Mouse (Mus musculus) liver, embryonic 14.5 days (tissue): ENCODE results near the gene Atg4d. TPM values are rescaled to one million over a fixed set of nuclear protein-coding genes. Genes with fewer than 3 reads are reported as not detected.
A peak's percentile ranks its signal among the peaks of the same experiment; 100 is the strongest.
"Not testable (repeated sequence)": the region's sequence is repeated elsewhere in the genome, so short reads cannot be mapped to it uniquely, and the experiment has no call there.

ENCODE experiments used
- ATAC-seq: fragments of 200-750 bp; cut with Nextera tagmentation; 2 replicates; pipeline ENCODE4 v1.8.0; 2017; ENCODE audit warnings: moderate number of reproducible peaks, mild to moderate bottlenecking, moderate library complexity; ENCODE audit not compliant: insufficient read depth
- DNase-seq, 3 experiments: peaks; one replicate each; pipeline ENCODE4 v3.0.0-alpha.2; 2012 to 2013; ENCODE audit warnings: low read depth in 3 of 3, low spot score in 3 of 3
- H3K27ac ChIP-seq: fragments of 300-500 bp; sonication (generic); 2 replicates; pipeline ENCODE4 v1.5.1; 2014; ENCODE audit warnings: moderate library complexity, mild to moderate bottlenecking, control low read depth, inconsistent platforms
- H3K27me3 ChIP-seq: fragments of 300-500 bp; sonication (generic); 2 replicates; pipeline ENCODE4 v1.6.1; 2014; ENCODE audit warnings: mild to moderate bottlenecking, low read length, moderate library complexity; ENCODE audit not compliant: control insufficient read depth, insufficient read depth
- H3K36me3 ChIP-seq: fragments of 300-500 bp; sonication (generic); replicated peaks from 2 replicates; pipeline ENCODE4 v1.6.1; 2014; ENCODE audit warnings: low read depth; ENCODE audit not compliant: control insufficient read depth, insufficient read depth
- H3K4me1 ChIP-seq, 2 experiments: fragments of 200-500 bp in 1 of 2; fragments of 300-500 bp in 1 of 2; sonication (generic) in 1 of 2; replicated peaks; 2 replicates each; pipeline ENCODE4 v1.6.1; 2012 to 2014; ENCODE audit warnings: antibody characterized with exemption in 1 of 2, inconsistent platforms in 1 of 2, low read length in 1 of 2; ENCODE audit not compliant: control insufficient read depth in 2 of 2, insufficient read depth in 2 of 2
- H3K4me2 ChIP-seq: fragments of 300-500 bp; sonication (generic); 2 replicates; pipeline ENCODE4 v1.6.1; 2014; ENCODE audit warnings: low read depth, mild to moderate bottlenecking, control low read depth, moderate library complexity
- H3K4me3 ChIP-seq, 2 experiments: fragments of 200-500 bp in 1 of 2; fragments of 300-500 bp in 1 of 2; sonication (generic) in 1 of 2; 2 replicates each; pipeline ENCODE4 v1.5.1; 2012 to 2014; ENCODE audit warnings: low read depth in 2 of 2, low read length in 2 of 2, mild to moderate bottlenecking in 2 of 2, control low read depth in 1 of 2, inconsistent platforms in 1 of 2, moderate library complexity in 1 of 2; ENCODE audit not compliant: insufficient read depth in 1 of 2
- H3K9ac ChIP-seq: fragments of 300-500 bp; sonication (generic); replicated peaks from 2 replicates; pipeline ENCODE4 v1.6.1; 2014; ENCODE audit warnings: mild to moderate bottlenecking, control low read depth, moderate library complexity
- H3K9me3 ChIP-seq: fragments of 300-500 bp; sonication (generic); 2 replicates; pipeline ENCODE4 v1.6.1; 2016; ENCODE audit warnings: low read length, mixed read lengths; ENCODE audit not compliant: control insufficient read depth
- CTCF ChIP-seq: IDR thresholded peaks from 2 replicates; pipeline ENCODE4 v1.5.1; 2016; ENCODE audit warnings: antibody characterized with exemption, low read depth, control low read depth
- EP300 ChIP-seq: IDR thresholded peaks from 2 replicates; pipeline ENCODE4 v1.6.1; 2016; ENCODE audit warnings: antibody characterized with exemption, low read depth
- WGBS: fragments of 180-500 bp; shearing (Covaris S2); extraction: QIAGEN DNeasy Blood & Tissue Kit; methylation state at CpG from one replicate; pipeline ENCODE4 v1.1.7; 2014; ENCODE audit not compliant: insufficient replicate concordance; 5-methylcytosine and 5-hydroxymethylcytosine counted together
- polyA plus RNA-seq, 2 experiments: library from polyadenylated mRNA; depleted of rRNA in 1 of 2; stranded (reverse) in 1 of 2; unstranded in 1 of 2; fragments of >200 nt; fragmentation: Nextera tagmentation in 1 of 2; extraction: Ambion mirVana in 1 of 2; gene quantifications; 2 replicates each; pipeline versions ENCODE4 v1.2.1 to v1.2.3; 2012 to 2014

Gene Atg4d
- polyA plus RNA-seq, 2 experiments = 38.9 to 69.3 TPM

GRCm38 (mm10) chr9:21320619-21321512 is 55.8 kb downstream of the Atg4d start, which contains the start of gene Slc44a2:
TSS of gene Slc44a2 (plus strand) at chr9:21320698.
- peak; percentile 65 to 70 (median 69) for DNase-seq
- H3K4me2 ChIP-seq = peak within 1 kb of the TSS; percentile 71
- peak within 1 kb of the TSS; percentile 52 for H3K9ac ChIP-seq
- peak within 1 kb of the TSS; percentile 60 to 78 for H3K4me3 ChIP-seq
- peak within 1 kb of the TSS; percentile 2 for H3K27ac ChIP-seq
- H3K36me3 ChIP-seq = no peaks in the 10 kb centered on the region
- TF ChIP-seq EP300 (no peak), CTCF (no peak)
- no peaks in the 10 kb centered on the region for H3K27me3 ChIP-seq
- ATAC-seq = peak; percentile 86
- no peaks in the 10 kb centered on the region for H3K9me3 ChIP-seq
- WGBS = under 1% methylated on average over 52 of the region's 52 CpGs
- H3K4me1 ChIP-seq = peaks cover 14 to 23% of the 10 kb centered on the region in 2 experiments

- DNase-seq (peak in 2 of 3 experiments; percentile 42 to 49), ATAC-seq (peak; percentile 67)
- WGBS = 4% methylated on average over 6 of the region's 6 CpGs
- Histone ChIP-seq H3K9me3 (no peaks in the 10 kb centered on the region), H3K9ac (peak overlapping the region; percentile 52; the same call in 1 of the 2 replicates), H3K27me3 (no peaks in the 10 kb centered on the region), H3K4me1 (peaks cover 14 to 23% of the 10 kb centered on the region in 2 experiments), H3K4me2 (peak overlapping the region; percentile 71), H3K36me3 (no peaks in the 10 kb centered on the region), H3K27ac (peak overlapping the region; percentile 2), H3K4me3 (peak overlapping the region; percentile 60 to 78)
- no peak for TF ChIP-seq CTCF
- TF ChIP-seq EP300 = no peak
Observed at GRCm38 (mm10) chr9:21321513-21321835, 56.4 kb downstream of the Atg4d start.

DNA sequence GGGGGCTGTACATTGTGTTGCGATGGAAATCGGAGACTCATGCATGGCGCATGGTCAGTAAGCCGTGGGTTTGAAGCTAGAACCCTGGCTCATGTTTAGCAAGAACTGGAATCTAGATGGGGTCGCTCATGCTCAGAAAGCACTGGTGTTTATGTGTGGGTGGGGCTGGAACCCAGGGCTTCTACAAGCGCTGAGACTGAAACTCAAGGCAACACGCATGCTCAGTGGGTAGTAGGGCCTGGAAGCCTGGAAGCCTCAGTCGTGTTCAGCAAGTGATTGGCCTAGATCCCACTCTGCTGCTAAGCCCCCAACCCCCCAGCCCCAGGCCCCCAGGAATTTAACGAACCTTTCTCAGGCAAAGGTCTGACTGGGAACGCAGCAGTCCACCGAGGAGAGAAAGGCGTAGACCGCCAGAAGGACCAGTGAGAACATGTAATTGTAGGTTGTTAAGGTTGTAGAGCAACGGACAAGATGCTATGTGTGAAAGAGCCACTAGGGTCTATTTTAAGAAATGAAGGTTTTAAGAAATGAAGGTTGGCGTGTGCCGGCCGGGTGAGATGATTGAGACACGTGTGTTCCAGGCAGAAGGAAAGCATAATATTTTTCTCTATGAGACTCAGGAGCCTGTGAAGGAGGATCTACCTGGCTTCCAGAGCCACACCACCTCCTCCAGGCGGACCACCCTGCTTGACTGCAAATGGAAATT is 57.3 kb downstream of the Atg4d start:
- TF ChIP-seq EP300 = no peak
- no peak for TF ChIP-seq CTCF
- Histone ChIP-seq H3K27ac (no peak overlapping the region), H3K9ac (no peak overlapping the region), H3K9me3 (no peaks in the 10 kb centered on the region), H3K27me3 (no peaks in the 10 kb centered on the region), H3K36me3 (no peaks in the 10 kb centered on the region), H3K4me3 (peak overlapping the region in 1 of 2 experiments; percentile 25; a peak in 2 of 4 replicates), H3K4me2 (peak overlapping the region; percentile 71), H3K4me1 (peaks cover 14 to 23% of the 10 kb centered on the region in 2 experiments)
- DNase-seq (no peak), ATAC-seq (no peak)
- 61% methylated on average over 19 of the region's 19 CpGs for WGBS

GRCm38 (mm10) chr9:21322917-21323297 is 57.8 kb downstream of the Atg4d start:
- H3K9me3 ChIP-seq, DNase-seq, H3K27me3 ChIP-seq, H3K4me2 ChIP-seq, H3K4me3 ChIP-seq, ATAC-seq, H3K9ac ChIP-seq, H3K36me3 ChIP-seq, H3K27ac ChIP-seq: not testable (repeated sequence)
- 72% methylated on average over 7 of the region's 8 CpGs for WGBS
- peaks cover 14 to 23% of the 10 kb centered on the region in 2 experiments for H3K4me1 ChIP-seq

DNA sequence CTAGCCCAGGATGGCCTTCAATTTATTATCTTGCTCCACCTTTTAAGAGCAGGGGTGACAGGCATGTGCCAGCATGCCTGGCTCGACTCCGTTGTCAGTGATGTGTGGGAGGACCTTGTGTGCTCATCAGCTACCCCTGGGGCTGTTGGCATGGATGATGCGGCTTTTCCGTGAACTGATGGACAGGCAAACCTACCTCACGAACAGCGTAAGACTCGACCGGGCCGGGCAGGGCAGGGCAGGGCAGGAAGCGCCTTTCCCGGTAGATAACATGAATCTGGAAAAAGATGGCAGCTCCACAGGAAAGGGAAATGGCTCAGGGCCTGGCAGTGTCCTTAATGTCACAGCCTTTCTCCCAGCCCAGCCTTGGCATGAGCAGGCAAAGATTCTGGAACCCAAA is 59.2 kb downstream of the Atg4d start:
- no peak overlapping the region for H3K27ac ChIP-seq
- H3K4me2 ChIP-seq = no peak overlapping the region
- 43% methylated on average over 11 of the region's 11 CpGs for WGBS
- no peaks in the 10 kb centered on the region for H3K36me3 ChIP-seq
- ATAC-seq = no peak
- no peaks in the 10 kb centered on the region for H3K27me3 ChIP-seq
- DNase-seq = no peak
- no peak overlapping the region for H3K4me3 ChIP-seq
- peaks cover 14 to 16% of the 10 kb centered on the region in 2 experiments for H3K4me1 ChIP-seq
- no peak overlapping the region for H3K9ac ChIP-seq
- H3K9me3 ChIP-seq = no peaks in the 10 kb centered on the region
- TF ChIP-seq EP300 = no peak
- no peak for TF ChIP-seq CTCF

Other genes with a start within 250 kb of the Atg4d start
- 5.4 and 6.9 TPM in 2 replicates for gene Icam1, start 249.3 kb upstream of the Atg4d start, polyA plus RNA-seq (2012; rRNA removed)
- 7.9 and 9.1 TPM in 2 replicates for gene Icam1, start 249.3 kb upstream of the Atg4d start, polyA plus RNA-seq (2014; fragmentation: Nextera tagmentation; extraction: Ambion mirVana)
- 61.8 and 64.1 TPM in 2 replicates for gene Icam4, start 235.9 kb upstream of the Atg4d start, polyA plus RNA-seq (2012; rRNA removed)
- 204 and 223 TPM in 2 replicates for gene Icam4, start 235.9 kb upstream of the Atg4d start, polyA plus RNA-seq (2014; fragmentation: Nextera tagmentation; extraction: Ambion mirVana)
- gene Icam5, start 233.2 kb upstream of the Atg4d start, polyA plus RNA-seq (2012; rRNA removed) = 0.70 and 0.87 TPM in 2 replicates
- gene Icam5, start 233.2 kb upstream of the Atg4d start, polyA plus RNA-seq (2014; fragmentation: Nextera tagmentation; extraction: Ambion mirVana) = 0.20 and 0.28 TPM in 2 replicates
- gene Zglp1, start 198.2 kb upstream of the Atg4d start, polyA plus RNA-seq (2012; rRNA removed) = 0.21 and 0.49 TPM in 2 replicates
- gene Zglp1, start 198.2 kb upstream of the Atg4d start, polyA plus RNA-seq (2014; fragmentation: Nextera tagmentation; extraction: Ambion mirVana) = 0.57 TPM in 1 of 2 replicates, not detected in the other
- gene Gm49373, start 192.2 kb upstream of the Atg4d start, polyA plus RNA-seq (2012; rRNA removed) = 0.47 and 0.94 TPM in 2 replicates
- gene Gm49373, start 192.2 kb upstream of the Atg4d start, polyA plus RNA-seq (2014; fragmentation: Nextera tagmentation; extraction: Ambion mirVana) = 0.32 and 0.46 TPM in 2 replicates
- 27.5 and 31.1 TPM in 2 replicates for gene Fdx1l, start 191.7 kb upstream of the Atg4d start, polyA plus RNA-seq (2012; rRNA removed)
- 37.3 and 37.9 TPM in 2 replicates for gene Fdx1l, start 191.7 kb upstream of the Atg4d start, polyA plus RNA-seq (2014; fragmentation: Nextera tagmentation; extraction: Ambion mirVana)
- gene Gm38431, start 173.3 kb upstream of the Atg4d start, polyA plus RNA-seq (2012; rRNA removed) = 2.4 and 5.6 TPM in 2 replicates
- 0.91 and 1.5 TPM in 2 replicates for gene Gm38431, start 173.3 kb upstream of the Atg4d start, polyA plus RNA-seq (2014; fragmentation: Nextera tagmentation; extraction: Ambion mirVana)
- gene Raver1, start 173.3 kb upstream of the Atg4d start, polyA plus RNA-seq (2012; rRNA removed) = 21.4 and 23.4 TPM in 2 replicates
- gene Raver1, start 173.3 kb upstream of the Atg4d start, polyA plus RNA-seq (2014; fragmentation: Nextera tagmentation; extraction: Ambion mirVana) = 23.4 and 28.4 TPM in 2 replicates
- 5.7 and 6.2 TPM in 2 replicates for gene Tyk2, start 134.1 kb upstream of the Atg4d start, polyA plus RNA-seq (2012; rRNA removed)
- gene Tyk2, start 134.1 kb upstream of the Atg4d start, polyA plus RNA-seq (2014; fragmentation: Nextera tagmentation; extraction: Ambion mirVana) = 4.0 and 5.1 TPM in 2 replicates
- 36.8 and 123 TPM in 2 replicates for gene Cdc37, start 115.3 kb upstream of the Atg4d start, polyA plus RNA-seq (2012; rRNA removed)
- gene Cdc37, start 115.3 kb upstream of the Atg4d start, polyA plus RNA-seq (2014; fragmentation: Nextera tagmentation; extraction: Ambion mirVana) = 118 and 129 TPM in 2 replicates
- gene Pde4a, start 99.6 kb upstream of the Atg4d start, polyA plus RNA-seq (2012; rRNA removed) = 1.3 and 1.4 TPM in 2 replicates
- gene Pde4a, start 99.6 kb upstream of the Atg4d start, polyA plus RNA-seq (2014; fragmentation: Nextera tagmentation; extraction: Ambion mirVana) = 1.1 and 1.4 TPM in 2 replicates
- 15.1 and 15.8 TPM in 2 replicates for gene Keap1, start 25.9 kb upstream of the Atg4d start, polyA plus RNA-seq (2012; rRNA removed)
- gene Keap1, start 25.9 kb upstream of the Atg4d start, polyA plus RNA-seq (2014; fragmentation: Nextera tagmentation; extraction: Ambion mirVana) = 15.6 and 16.4 TPM in 2 replicates
- 0.06 TPM in 2 replicates for gene S1pr5, start 16.9 kb upstream of the Atg4d start, polyA plus RNA-seq (2012; rRNA removed)
- gene S1pr5, start 16.9 kb upstream of the Atg4d start, polyA plus RNA-seq (2014; fragmentation: Nextera tagmentation; extraction: Ambion mirVana) = 0.09 and 0.10 TPM in 2 replicates
- gene Kri1, start 22.7 kb downstream of the Atg4d start, polyA plus RNA-seq (2012; rRNA removed) = 14.4 and 21.9 TPM in 2 replicates
- gene Kri1, start 22.7 kb downstream of the Atg4d start, polyA plus RNA-seq (2014; fragmentation: Nextera tagmentation; extraction: Ambion mirVana) = 3.9 and 5.0 TPM in 2 replicates
- gene Cdkn2d, start 26.1 kb downstream of the Atg4d start, polyA plus RNA-seq (2012; rRNA removed) = 70.5 and 74.4 TPM in 2 replicates
- 116 and 119 TPM in 2 replicates for gene Cdkn2d, start 26.1 kb downstream of the Atg4d start, polyA plus RNA-seq (2014; fragmentation: Nextera tagmentation; extraction: Ambion mirVana)
- gene Ap1m2, start 47.0 kb downstream of the Atg4d start, polyA plus RNA-seq (2012; rRNA removed) = 0.06 and 0.07 TPM in 2 replicates
- 0.16 and 0.24 TPM in 2 replicates for gene Ap1m2, start 47.0 kb downstream of the Atg4d start, polyA plus RNA-seq (2014; fragmentation: Nextera tagmentation; extraction: Ambion mirVana)
- gene Slc44a2, start 55.4 kb downstream of the Atg4d start, polyA plus RNA-seq (2012; rRNA removed) = 10.0 TPM in 2 replicates
- gene Slc44a2, start 55.4 kb downstream of the Atg4d start, polyA plus RNA-seq (2014; fragmentation: Nextera tagmentation; extraction: Ambion mirVana) = 11.6 and 12.7 TPM in 2 replicates
- gene Ilf3, start 102.6 kb downstream of the Atg4d start, polyA plus RNA-seq (2012; rRNA removed) = 23.3 and 28.2 TPM in 2 replicates
- 33.5 and 36.8 TPM in 2 replicates for gene Ilf3, start 102.6 kb downstream of the Atg4d start, polyA plus RNA-seq (2014; fragmentation: Nextera tagmentation; extraction: Ambion mirVana)
- gene Qtrt1, start 146.5 kb downstream of the Atg4d start, polyA plus RNA-seq (2012; rRNA removed) = 20.0 and 25.4 TPM in 2 replicates
- gene Qtrt1, start 146.5 kb downstream of the Atg4d start, polyA plus RNA-seq (2014; fragmentation: Nextera tagmentation; extraction: Ambion mirVana) = 20.0 and 20.9 TPM in 2 replicates
- gene Dnm2, start 159.6 kb downstream of the Atg4d start, polyA plus RNA-seq (2012; rRNA removed) = 30.7 and 31.6 TPM in 2 replicates
- gene Dnm2, start 159.6 kb downstream of the Atg4d start, polyA plus RNA-seq (2014; fragmentation: Nextera tagmentation; extraction: Ambion mirVana) = 36.8 and 41.8 TPM in 2 replicates
- 14.8 and 16.3 TPM in 2 replicates for gene Tmed1, start 245.0 kb downstream of the Atg4d start, polyA plus RNA-seq (2012; rRNA removed)
- gene Tmed1, start 245.0 kb downstream of the Atg4d start, polyA plus RNA-seq (2014; fragmentation: Nextera tagmentation; extraction: Ambion mirVana) = 24.8 and 26.4 TPM in 2 replicates